Mouse (Mus musculus): Measurements from ENCODE around the gene 1500009L16Rik.

- TF ChIP-seq EP300 (IDR thresholded peaks at IDR 0.05; ENCODE audit: low read depth) (no peak), CTCF (IDR thresholded peaks at IDR 0.05; ENCODE audit: low read depth) (no peak)
Observed at GRCm38 (mm10) chr10:83706628-83707027, 16.0 kb upstream of the 1500009L16Rik start.

Data from heart, postnatal 0 days (tissue).